Mouse (Mus musculus): ENCODE measurements at regions not wholly inside any gene's neighbourhood (a gene's known extent, or its start where the extent isn't known, plus 50 kb on each side); places are given as distances from the start of the nearest gene placed in this dataset.

GRCm38 (mm10) chr5:12293685-12294084 is 89.5 kb upstream of the Sema3d start:
- TF ChIP-seq CTCF (IDR thresholded peaks at IDR 0.05; ENCODE audit: borderline replicate concordance, insufficient read depth, low read depth, low read length) (no peak), POLR2A (IDR thresholded peaks at IDR 0.05; ENCODE audit: borderline replicate concordance, insufficient read depth, low read length) (no peak)

Data from cerebellum, adult 2 months (tissue).